Mouse (Mus musculus) frontal cortex, adult 2 months (tissue): ENCODE results near the gene Gm42688. TPM values are rescaled to one million over a fixed set of nuclear protein-coding genes. Genes with fewer than 3 reads are reported as not detected.

Source experiments
- DNase-seq, 2 experiments: peaks; one replicate each; pipeline ENCODE4 v3.0.0; 2022; ENCODE audit warnings: low spot score in 1 of 2; ENCODE audit errors: extremely low spot score in 1 of 2
- polyA plus RNA-seq: library from polyadenylated mRNA; depleted of rRNA; stranded (reverse); fragments of >200 nt; gene quantifications from 2 replicates; pipeline ENCODE4 v1.2.3, GENCODE M21; 2012

The Gm42688 gene
- polyA plus RNA-seq, 1 experiment = 11.2 TPM

GRCm38 (mm10) chr6:83083497-83083896 is 17.9 kb upstream of the Gm42688 start:
- DNase-seq = no peak

- DNase-seq = no peak
Measured at GRCm38 (mm10) chr6:83084477-83084876, 16.9 kb upstream of the Gm42688 start.

GRCm38 (mm10) chr6:83086121-83087035 is 15.0 kb upstream of the Gm42688 start, which contains the start of gene Lbx2:
Gene Lbx2 (plus strand): TSS chr6:83086367.
- DNase-seq = no peak

GRCm38 (mm10) chr6:83087205-83087925 is 14.1 kb upstream of the Gm42688 start:
- DNase-seq = no peak

GRCm38 (mm10) chr6:83087926-83088260 is 13.5 kb upstream of the Gm42688 start:
- DNase-seq = no peak

GRCm38 (mm10) chr6:83092416-83093127 is 8.8 kb upstream of the Gm42688 start:
- DNase-seq = no peak

- no peak for DNase-seq
Measured at GRCm38 (mm10) chr6:83095968-83096367, 5.4 kb upstream of the Gm42688 start.

GRCm38 (mm10) chr6:83098411-83098810 is 3.0 kb upstream of the Gm42688 start:
- no peak for DNase-seq

- no peak for DNase-seq
Measured at GRCm38 (mm10) chr6:83101688-83102556, 505 bp downstream of the Gm42688 start.

GRCm38 (mm10) chr6:83103130-83103650 is 1.8 kb downstream of the Gm42688 start:
- no peak for DNase-seq

GRCm38 (mm10) chr6:83104158-83104557 is 2.7 kb downstream of the Gm42688 start:
- no peak for DNase-seq

- DNase-seq = peak in 1 of 2 experiments; percentile 75
Measured at GRCm38 (mm10) chr6:83107566-83108400, 6.4 kb downstream of the Gm42688 start.

GRCm38 (mm10) chr6:83108762-83109668 is 7.6 kb downstream of the Gm42688 start, which contains the start of gene Mrpl53:
Gene Mrpl53 (plus strand): TSS chr6:83109040.
- peak in 1 of 2 experiments; percentile 84 for DNase-seq

GRCm38 (mm10) chr6:83111510-83112136 is 10.2 kb downstream of the Gm42688 start:
- no peak for DNase-seq

- peak in 1 of 2 experiments; percentile 92 for DNase-seq
Measured at GRCm38 (mm10) chr6:83115011-83115671, 13.7 kb downstream of the Gm42688 start, which contains the start of gene Mogs. Gene Mogs (plus strand): TSS chr6:83115496.

- no peak for DNase-seq
Measured at GRCm38 (mm10) chr6:83115682-83116372, 14.4 kb downstream of the Gm42688 start.
